Mouse (Mus musculus) kidney, postnatal 25 days (tissue): Measurements from ENCODE around the gene Scgb2b15.
"Not testable (repeated sequence)": the region's sequence is repeated elsewhere in the genome, so short reads cannot be mapped to it uniquely, and the experiment has no call there.

Source experiments
- DNase-seq, 2 experiments: peaks; one replicate each; pipeline ENCODE4 v3.0.0; 2021; ENCODE audit warnings: mixed read lengths in 2 of 2

Gene Scgb2b15

GRCm38 (mm10) chr7:32829562-32829961 is at the start of gene Scgb2b15:
TSS of gene Scgb2b15 (minus strand) at chr7:32829662.
- not testable (repeated sequence) for DNase-seq

DNA sequence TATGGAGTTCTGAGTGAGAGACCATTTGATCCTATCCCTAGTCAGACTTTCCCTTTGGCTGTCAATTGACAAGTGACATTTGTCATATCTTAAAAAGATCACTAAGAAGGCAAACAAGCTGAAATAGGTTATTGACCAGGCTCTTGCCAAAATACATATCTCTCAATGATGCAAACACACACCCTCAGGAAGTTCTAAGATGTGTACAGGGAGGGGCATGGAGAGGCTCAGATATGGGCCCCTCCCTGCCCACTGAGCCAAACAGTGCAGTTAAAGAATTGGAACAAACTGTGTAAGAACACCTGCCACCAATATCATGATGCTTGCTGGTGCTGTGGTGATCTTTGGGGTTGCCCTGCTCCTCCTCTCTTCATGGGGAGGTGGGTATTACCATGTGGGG is 6.8 kb upstream of the Scgb2b15 start, which contains the start of gene Scgb1b15:
Scgb1b15 (plus strand) TSS at position 301 of the 400 bp plus-strand sequence.
- not testable (repeated sequence) for DNase-seq
